Mouse (Mus musculus) liver, postnatal 0 days (tissue): ENCODE results near the gene Ddx52. TPM values are rescaled to one million over a fixed set of nuclear protein-coding genes. Genes with fewer than 3 reads are reported as not detected.

Experiments
- ATAC-seq: fragments of 200-750 bp; cut with Nextera tagmentation; 2 replicates; pipeline ENCODE4 v1.8.0; 2017; ENCODE audit warnings: mild to moderate bottlenecking, moderate library complexity
- DNase-seq: peaks from one replicate; pipeline ENCODE4 v3.0.0-alpha.2; 2016
- H3K27ac ChIP-seq: fragments of 300-500 bp; sonication (generic); 2 replicates; pipeline ENCODE4 v1.5.1; 2014; ENCODE audit warnings: antibody characterized with exemption, moderate library complexity, mild to moderate bottlenecking, low read depth
- H3K27me3 ChIP-seq: fragments of 300-500 bp; sonication (generic); 2 replicates; pipeline ENCODE4 v1.6.1; 2014; ENCODE audit warnings: low read length, control low read depth, mixed read lengths; ENCODE audit not compliant: insufficient read depth
- H3K36me3 ChIP-seq: fragments of 300-500 bp; sonication (generic); replicated peaks from 2 replicates; pipeline ENCODE4 v1.6.1; 2014; ENCODE audit warnings: mild to moderate bottlenecking, control low read depth, low read length, moderate library complexity, mixed read lengths; ENCODE audit not compliant: insufficient read depth
- H3K4me1 ChIP-seq: fragments of 300-500 bp; sonication (generic); 2 replicates; pipeline ENCODE4 v1.6.1; 2014; ENCODE audit warnings: antibody characterized with exemption, mild to moderate bottlenecking, control low read depth; ENCODE audit not compliant: insufficient read depth
- H3K4me2 ChIP-seq: fragments of 300-500 bp; sonication (generic); 2 replicates; pipeline ENCODE4 v1.6.1; 2014; ENCODE audit warnings: low read depth, mild to moderate bottlenecking, low read length, moderate library complexity, mixed read lengths
- H3K4me3 ChIP-seq: fragments of 300-500 bp; sonication (generic); 2 replicates; pipeline ENCODE4 v1.5.1; 2014; ENCODE audit warnings: low read depth, low read length
- H3K9ac ChIP-seq: fragments of 300-500 bp; sonication (generic); replicated peaks from 2 replicates; pipeline ENCODE4 v1.6.1; 2014; ENCODE audit warnings: mild to moderate bottlenecking, moderate library complexity
- H3K9me3 ChIP-seq: fragments of 300-500 bp; sonication (generic); 2 replicates; pipeline ENCODE4 v1.6.1; 2016; ENCODE audit warnings: mild to moderate bottlenecking, control low read depth, low read length, mixed read lengths
- CTCF ChIP-seq: sonication (generic); IDR thresholded peaks from 2 replicates; pipeline ENCODE4 v1.5.1; 2016; ENCODE audit warnings: antibody characterized with exemption, low read depth
- EP300 ChIP-seq: IDR thresholded peaks from 2 replicates; pipeline ENCODE4 v1.6.1; 2016; ENCODE audit warnings: antibody characterized with exemption, low read depth, mild to moderate bottlenecking
- WGBS: fragments of 180-500 bp; shearing (Covaris S2); extraction: QIAGEN DNeasy Blood & Tissue Kit; methylation state at CpG from one replicate; pipeline ENCODE4 v1.1.7; 2014; ENCODE audit not compliant: insufficient replicate concordance; 5-methylcytosine and 5-hydroxymethylcytosine counted together
- polyA plus RNA-seq: library from polyadenylated mRNA; unstranded; fragments of >200 nt; fragmentation: Nextera tagmentation; extraction: Ambion mirVana; gene quantifications from 2 replicates; pipeline ENCODE4 v1.2.1, GENCODE M21; 2015

The Ddx52 gene
- polyA plus RNA-seq, result 11.3 and 12.5 TPM in 2 replicates

GRCm38 (mm10) chr11:83941950-83942840 lies at the start of gene Ddx52:
TSS of gene Ddx52 (plus strand) at chr11:83942062.
- H3K4me2 ChIP-seq, result peak within 1 kb of the TSS; percentile 82

GRCm38 (mm10) chr11:83893325-83893724 lies 48.5 kb upstream of the Ddx52 start:
- 75% methylated on average over 9 of the region's 9 CpGs for WGBS
- H3K36me3 ChIP-seq, result 0 out of 2 replicates have a peak, but pooled peaks cover 2% of the 10 kb centered on the region
- TF ChIP-seq CTCF (no peak), EP300 (no peak)
- no peaks in the 10 kb centered on the region for H3K9me3 ChIP-seq
- H3K27me3 ChIP-seq, result no peaks in the 10 kb centered on the region
- no peak overlapping the region for H3K4me2 ChIP-seq
- DNase-seq, result no peak
- H3K27ac ChIP-seq, result no peak overlapping the region
- peaks cover 7% of the 10 kb centered on the region for H3K4me1 ChIP-seq
- H3K4me3 ChIP-seq, result no peak overlapping the region
- no peak for ATAC-seq
- H3K9ac ChIP-seq, result no peak overlapping the region

More at GRCm38 (mm10) chr11:83941950-83942840, at the start of gene Ddx52:
- WGBS, result 1% methylated on average over 49 of the region's 49 CpGs
- peak within 1 kb of the TSS; percentile 86 for H3K27ac ChIP-seq
- peak within 1 kb of the TSS; percentile 90 for H3K9ac ChIP-seq
- DNase-seq (peak; percentile 91), ATAC-seq (peak; percentile 99)
- H3K4me3 ChIP-seq, result peak within 1 kb of the TSS; percentile 90
- H3K9me3 ChIP-seq, result no peaks in the 10 kb centered on the region
- peaks cover 9% of the 10 kb centered on the region for H3K4me1 ChIP-seq
- H3K27me3 ChIP-seq, result no peaks in the 10 kb centered on the region
- TF ChIP-seq CTCF (no peak), EP300 (no peak)
- peaks cover 29% of the 10 kb centered on the region for H3K36me3 ChIP-seq

- no peaks in the 10 kb centered on the region for H3K27me3 ChIP-seq
- H3K27ac ChIP-seq, result peak overlapping the region; percentile 48; the same call in 1 of the 2 replicates
- ATAC-seq, result peak; percentile 67
- H3K4me3 ChIP-seq, result no peak overlapping the region
- H3K4me2 ChIP-seq, result no peak overlapping the region
- H3K36me3 ChIP-seq, result no peaks in the 10 kb centered on the region
- no peak overlapping the region for H3K9ac ChIP-seq
- 62% methylated on average over 16 of the region's 16 CpGs for WGBS
- peaks cover 7% of the 10 kb centered on the region for H3K4me1 ChIP-seq
- no peaks in the 10 kb centered on the region for H3K9me3 ChIP-seq
- no peak for TF ChIP-seq CTCF
- peak; percentile 35; the same call in 1 of the 2 replicates for TF ChIP-seq EP300
- DNase-seq, result no peak
Observed at GRCm38 (mm10) chr11:83896430-83897410, 45.1 kb upstream of the Ddx52 start.

GRCm38 (mm10) chr11:83897569-83897968 lies 44.3 kb upstream of the Ddx52 start:
- ATAC-seq (no peak), DNase-seq (no peak)
- Histone ChIP-seq H3K4me2 (no peak overlapping the region), H3K27me3 (no peaks in the 10 kb centered on the region), H3K4me3 (no peak overlapping the region), H3K9me3 (no peaks in the 10 kb centered on the region), H3K9ac (no peak overlapping the region), H3K4me1 (peaks cover 7% of the 10 kb centered on the region), H3K36me3 (no peaks in the 10 kb centered on the region), H3K27ac (0 out of 2 replicates have a peak overlapping the region, but pooled peaks have one; percentile 22)
- WGBS, result 57% methylated on average over 7 of the region's 7 CpGs
- no peak for TF ChIP-seq CTCF
- no peak for TF ChIP-seq EP300

- Histone ChIP-seq H3K4me2 (no peak overlapping the region), H3K27ac (no peak overlapping the region), H3K9ac (no peak overlapping the region), H3K27me3 (no peaks in the 10 kb centered on the region), H3K9me3 (no peaks in the 10 kb centered on the region), H3K4me3 (no peak overlapping the region), H3K4me1 (peaks cover 8% of the 10 kb centered on the region), H3K36me3 (no peaks in the 10 kb centered on the region; the same call in 1 of the 2 replicates)
- TF ChIP-seq CTCF (no peak), EP300 (no peak)
- 66% methylated on average over 3 of the region's 3 CpGs for WGBS
- ATAC-seq (no peak), DNase-seq (no peak)
Observed at GRCm38 (mm10) chr11:83902812-83903211, 39.0 kb upstream of the Ddx52 start.
